Mouse (Mus musculus): ENCODE results near the gene Emg1. TPM values are rescaled to one million over a fixed set of nuclear protein-coding genes. Genes with fewer than 3 reads are reported as not detected.

The Emg1 gene
- total RNA-seq, 2 experiments from 2014 or later: 47.4 to 50.9 TPM

- Histone ChIP-seq H3K27ac (peak overlapping the region; percentile 53; the same call in 1 of the 2 replicates), H3K4me3 (no peak overlapping the region)
- no peak for DNase-seq (ENCODE audit: extremely low spot score in 1 of 2, low spot score in 2 of 2)
- intact Hi-C loops (cut with DNase I): no loop called here
- no peak for TF ChIP-seq CTCF (IDR thresholded peaks at IDR 0.05)
Measured at GRCm38 (mm10) chr6:124750405-124750804, 38.4 kb upstream of the Emg1 start.

GRCm38 (mm10) chr6:124746654-124747632 lies 35.0 kb upstream of the Emg1 start:
- DNase-seq (ENCODE audit: extremely low spot score in 1 of 2, low spot score in 2 of 2): peak in 1 of 2 experiments; percentile 18
- Histone ChIP-seq H3K4me3 (no peak overlapping the region), H3K27ac (peak overlapping the region; percentile 28)
- intact Hi-C loops (cut with DNase I): no loop called here
- TF ChIP-seq CTCF (IDR thresholded peaks at IDR 0.05): no peak

- intact Hi-C loops (cut with DNase I): no loop called here
Measured at GRCm38 (mm10) chr6:124746296-124746605, 34.3 kb upstream of the Emg1 start.

GRCm38 (mm10) chr6:124745490-124746295 lies 33.7 kb upstream of the Emg1 start:
- peak; percentile 99 for TF ChIP-seq CTCF (IDR thresholded peaks at IDR 0.05)
- Histone ChIP-seq H3K4me3 (peak overlapping the region; percentile 60), H3K27ac (peak overlapping the region; percentile 96)
- peak; percentile 95 to 97 for DNase-seq (ENCODE audit: extremely low spot score in 1 of 2, low spot score in 2 of 2)
- intact Hi-C loops (cut with DNase I): loop anchor here (1.0 to 2.0 kb wide), 2 partner anchors 12 to 73 kb away; no protein-coding TSS in a partner anchor

More at GRCm38 (mm10) chr6:124746296-124746605, 34.3 kb upstream of the Emg1 start:
- Histone ChIP-seq H3K27ac (peak overlapping the region; percentile 96), H3K4me3 (peak overlapping the region; percentile 60)
- no peak for TF ChIP-seq CTCF (IDR thresholded peaks at IDR 0.05)
- no peak for DNase-seq (ENCODE audit: extremely low spot score in 1 of 2, low spot score in 2 of 2)

- intact Hi-C loops (cut with DNase I): loop anchor here (1.0 to 5.0 kb wide), 3 partner anchors 12 to 72 kb away; no protein-coding TSS in a partner anchor
- H3K27ac ChIP-seq: peak overlapping the region; percentile 96
- no peak for DNase-seq (ENCODE audit: extremely low spot score in 1 of 2, low spot score in 2 of 2)
- no peak for TF ChIP-seq CTCF (IDR thresholded peaks at IDR 0.05)
- H3K4me3 ChIP-seq: peak overlapping the region; percentile 60
Measured at GRCm38 (mm10) chr6:124744755-124745321, 32.9 kb upstream of the Emg1 start.

GRCm38 (mm10) chr6:124743647-124744046 lies 31.7 kb upstream of the Emg1 start:
- no peak for DNase-seq (ENCODE audit: extremely low spot score in 1 of 2, low spot score in 2 of 2)
- H3K27ac ChIP-seq: no peak overlapping the region
- intact Hi-C loops (cut with DNase I): loop anchor here (2.0 to 5.0 kb wide), 2 partner anchors 41 to 71 kb away; no protein-coding TSS in a partner anchor
- H3K4me3 ChIP-seq: no peak overlapping the region
- TF ChIP-seq CTCF (IDR thresholded peaks at IDR 0.05): no peak

- Histone ChIP-seq H3K4me3 (no peak overlapping the region), H3K27ac (no peak overlapping the region)
- DNase-seq (ENCODE audit: extremely low spot score in 1 of 2, low spot score in 2 of 2): no peak
- intact Hi-C loops (cut with DNase I): loop anchor here (5.0 kb wide), 1 partner anchor 41 kb away; no protein-coding TSS in a partner anchor
- no peak for TF ChIP-seq CTCF (IDR thresholded peaks at IDR 0.05)
Measured at GRCm38 (mm10) chr6:124742839-124743514, 31.0 kb upstream of the Emg1 start.

GRCm38 (mm10) chr6:124741842-124742241 lies 29.9 kb upstream of the Emg1 start:
- DNase-seq (ENCODE audit: extremely low spot score in 1 of 2, low spot score in 2 of 2): no peak
- H3K4me3 ChIP-seq: peak overlapping the region; percentile 64
- intact Hi-C loops (cut with DNase I): loop anchor here (2.0 to 5.0 kb wide), 2 partner anchors 40 to 79 kb away; partner anchors contain the start of gene Lpcat3
- TF ChIP-seq CTCF (IDR thresholded peaks at IDR 0.05): no peak
- peak overlapping the region; percentile 99 for H3K27ac ChIP-seq

- peak within 1 kb of the TSS; percentile 99 for H3K27ac ChIP-seq
- peak within 1 kb of the TSS; percentile 64 for H3K4me3 ChIP-seq
- TF ChIP-seq CTCF (IDR thresholded peaks at IDR 0.05): no peak
- intact Hi-C loops (cut with DNase I): loop anchor here (1.0 to 5.0 kb wide), 4 partner anchors 29 to 171 kb away; partner anchors contain the start of genes C1rb, Emg1, Lpcat3 and Phb2
- DNase-seq (ENCODE audit: extremely low spot score in 1 of 2, low spot score in 2 of 2): peak; percentile 85 to 87
Measured at GRCm38 (mm10) chr6:124740888-124741761, 29.1 kb upstream of the Emg1 start, which contains the start of gene Grcc10. Grcc10 (minus strand) TSS chr6:124741374.

Data from left cerebral cortex, adult 2 months (tissue).